Mouse (Mus musculus): Measurements from ENCODE around the gene Sema3d. TPM values are rescaled to one million over a fixed set of nuclear protein-coding genes. Genes with fewer than 3 reads are reported as not detected.

Gene Sema3d
- 0.42 TPM for polyA plus RNA-seq (2014; fragmentation: Illumina TruSeq; extraction: RNeasy Lipid Tissue Mini Kit (QIAGEN cat#74804); ENCODE audit: low read depth, low replicate concordance)

DNA sequence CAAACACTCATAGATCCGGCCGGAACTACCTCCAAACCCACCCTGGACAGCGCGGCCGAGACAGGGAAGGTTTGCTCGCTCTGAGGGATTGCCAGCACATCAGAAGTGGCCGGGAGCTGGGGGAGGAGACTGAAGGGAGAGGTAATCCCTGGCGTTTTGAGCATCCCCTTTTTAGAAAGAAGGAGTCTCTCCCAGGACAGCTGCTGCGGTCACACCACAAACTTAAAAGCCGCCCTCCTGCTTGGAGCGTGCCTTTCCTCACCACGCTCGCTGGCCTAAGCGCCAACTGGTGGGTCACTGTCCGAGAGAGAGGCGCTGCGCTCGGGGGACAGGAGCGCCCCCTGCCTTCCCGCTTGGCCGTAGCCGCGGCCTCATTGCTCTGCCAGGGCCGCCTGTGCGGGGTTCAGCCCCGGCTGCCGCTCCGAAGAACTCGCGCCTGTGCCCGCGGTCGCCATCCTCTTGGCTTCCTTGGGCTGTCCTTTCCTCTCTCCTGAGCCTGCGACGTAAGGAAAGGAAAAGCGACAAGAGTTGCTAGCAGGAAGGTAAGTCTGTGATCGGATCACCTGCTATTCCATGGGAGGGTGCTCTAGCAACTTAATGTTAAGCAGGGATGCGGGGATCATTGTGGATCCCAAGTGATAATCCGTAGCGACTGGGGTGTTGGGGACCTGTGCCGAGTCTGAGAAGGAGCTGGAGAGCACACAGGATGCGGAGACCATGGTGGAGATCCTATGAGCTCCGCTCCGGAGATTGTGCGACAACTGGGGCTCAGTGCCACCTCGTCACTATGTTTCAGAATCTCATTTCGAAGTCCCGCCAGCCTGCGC is at the start of gene Sema3d:
Gene Sema3d, plus strand, starts transcription at position 253 of the 827 bp plus-strand sequence.

Data from testis, adult 10 weeks (tissue).